8 mouse cellular contexts compared by ENCODE assay signal in genomic region chr9:30921261-30922103, GRCm38 (mm10). TPM values are rescaled to one million over a fixed set of nuclear protein-coding genes. Genes with fewer than 3 reads are reported as not detected.
DNase-seq lines count a peak whose midpoint lies in the region; ATAC-seq and TF ChIP-seq lines count a peak whose summit lies in the region.

No protein-coding gene starts in this region.

- 0 out of 2 replicates have a peak overlapping the region, but pooled peaks have one; percentile 18 for H3K27ac ChIP-seq in kidney, embryonic 16.5 days (ENCODE audit: low read length)
- H3K27ac ChIP-seq in embryonic facial prominence, embryonic 13.5 days = no peak overlapping the region; the same call in 1 of the 2 replicates
- no peak overlapping the region for H3K27ac ChIP-seq in hindbrain, embryonic 14.5 days
- 0 out of 2 replicates have a peak overlapping the region, but pooled peaks have one; percentile 38 for H3K27ac ChIP-seq in midbrain, postnatal 0 days (ENCODE audit: low read depth, low read length)

- H3K4me3 ChIP-seq in kidney, embryonic 16.5 days (ENCODE audit: low read length) = peak overlapping the region; percentile 66
- peak overlapping the region; percentile 64 for H3K4me3 ChIP-seq in embryonic facial prominence, embryonic 13.5 days
- H3K4me3 ChIP-seq in hindbrain, embryonic 14.5 days (replicated peaks; ENCODE audit: low read length) = peak overlapping the region; percentile 54
- H3K4me3 ChIP-seq in midbrain, postnatal 0 days (ENCODE audit: low read depth, low read length) = peak overlapping the region; percentile 63

- peak overlapping the region; percentile 67 for H3K9ac ChIP-seq in kidney, embryonic 16.5 days (replicated peaks; ENCODE audit: low read length)
- peak overlapping the region; percentile 74 for H3K9ac ChIP-seq in embryonic facial prominence, embryonic 13.5 days
- H3K9ac ChIP-seq in hindbrain, embryonic 14.5 days = peak overlapping the region; percentile 60
- peak overlapping the region; percentile 71 for H3K9ac ChIP-seq in midbrain, postnatal 0 days (replicated peaks; ENCODE audit: low read length, poor library complexity, severe bottlenecking)

- H3K4me1 ChIP-seq in kidney, embryonic 16.5 days (ENCODE audit: insufficient read depth, low read length) = peaks cover 13% of the 10 kb centered on the region; the same call in 1 of the 2 replicates
- peaks cover 35% of the 10 kb centered on the region for H3K4me1 ChIP-seq in embryonic facial prominence, embryonic 13.5 days
- H3K4me1 ChIP-seq in hindbrain, embryonic 14.5 days (replicated peaks; ENCODE audit: control insufficient read depth, insufficient read depth, low read length) = peaks cover 9% of the 10 kb centered on the region; the same call in 1 of the 2 replicates
- H3K4me1 ChIP-seq in midbrain, postnatal 0 days (ENCODE audit: insufficient read depth, low read length) = no peaks in the 10 kb centered on the region

- WGBS in kidney, embryonic 16.5 days = 3% methylated on average over 56 of the region's 56 CpGs
- 3% methylated on average over 56 of the region's 56 CpGs for WGBS in embryonic facial prominence, embryonic 13.5 days
- 4% methylated on average over 56 of the region's 56 CpGs for WGBS in hindbrain, embryonic 14.5 days
- WGBS in midbrain, postnatal 0 days = 5% methylated on average over 56 of the region's 56 CpGs

- H3K27me3 ChIP-seq in kidney, embryonic 16.5 days (ENCODE audit: insufficient read depth, low read length) = peaks cover 29% of the 10 kb centered on the region
- peaks cover 32% of the 10 kb centered on the region for H3K27me3 ChIP-seq in embryonic facial prominence, embryonic 13.5 days
- H3K27me3 ChIP-seq in hindbrain, embryonic 14.5 days (ENCODE audit: control insufficient read depth, insufficient read depth, low read length) = peaks cover 22% of the 10 kb centered on the region
- no peaks in the 10 kb centered on the region for H3K27me3 ChIP-seq in midbrain, postnatal 0 days (ENCODE audit: insufficient read depth, low read length)

- TF ChIP-seq CTCF in midbrain, postnatal 0 days (IDR thresholded peaks at IDR 0.05) = no peak

- peak; percentile 25 for ATAC-seq in kidney, embryonic 16.5 days (ENCODE audit: low FRiP score, low TSS enrichment)
- ATAC-seq in embryonic facial prominence, embryonic 13.5 days (ENCODE audit: insufficient number of reproducible peaks, insufficient read depth, low FRiP score, low TSS enrichment, low read depth) = 0 out of 2 replicates have a peak, but pooled peaks have one; percentile 16
- peak; percentile 37; the same call in 1 of the 2 replicates for ATAC-seq in hindbrain, embryonic 14.5 days (ENCODE audit: low FRiP score)
- peak; percentile 57; the same call in 1 of the 2 replicates for ATAC-seq in midbrain, postnatal 0 days (ENCODE audit: low FRiP score)

- DNase-seq in kidney, adult 9 months = no peak
- DNase-seq in hindbrain, embryonic 14.5 days (ENCODE audit: low spot score) = peak; percentile 47
- DNase-seq in midbrain, postnatal 0 days (ENCODE audit: low spot score) = no peak
- no peak for DNase-seq in right cerebral cortex, adult 18-20 months
- no peak for DNase-seq in right cerebral cortex, postnatal 25 days
- DNase-seq in layer of hippocampus, adult 9-11 months = no peak

- H3K36me3 ChIP-seq in kidney, embryonic 16.5 days (ENCODE audit: insufficient read depth, low read length) = no peaks in the 10 kb centered on the region
- H3K36me3 ChIP-seq in embryonic facial prominence, embryonic 13.5 days = no peaks in the 10 kb centered on the region
- no peaks in the 10 kb centered on the region for H3K36me3 ChIP-seq in hindbrain, embryonic 14.5 days (replicated peaks; ENCODE audit: control insufficient read depth, insufficient read depth)
- no peaks in the 10 kb centered on the region for H3K36me3 ChIP-seq in midbrain, postnatal 0 days (ENCODE audit: insufficient read depth, low read length)

- peak overlapping the region; percentile 97 for H3K4me2 ChIP-seq in kidney, embryonic 16.5 days (replicated peaks; ENCODE audit: low read depth, low read length)
- peak overlapping the region; percentile 97 for H3K4me2 ChIP-seq in embryonic facial prominence, embryonic 13.5 days
- H3K4me2 ChIP-seq in hindbrain, embryonic 14.5 days (replicated peaks) = peak overlapping the region; percentile 91
- H3K4me2 ChIP-seq in midbrain, postnatal 0 days (ENCODE audit: low read depth, low read length, poor library complexity, severe bottlenecking) = peak overlapping the region; percentile 87

- no peaks in the 10 kb centered on the region for H3K9me3 ChIP-seq in kidney, embryonic 16.5 days (ENCODE audit: low read length)
- H3K9me3 ChIP-seq in embryonic facial prominence, embryonic 13.5 days = no peaks in the 10 kb centered on the region
- H3K9me3 ChIP-seq in hindbrain, embryonic 14.5 days (ENCODE audit: control insufficient read depth, low read length) = no peaks in the 10 kb centered on the region
- H3K9me3 ChIP-seq in midbrain, postnatal 0 days (ENCODE audit: low read length) = no peaks in the 10 kb centered on the region

RNA-seq across cellular contexts. Expression of gene Adamts15, which starts 0.8 kb away (rescaled TPM):
- 9.2 and 9.8 TPM in 2 replicates for polyA plus RNA-seq in kidney, embryonic 16.5 days (2015; fragmentation: Nextera tagmentation; extraction: Ambion mirVana)
- polyA plus RNA-seq in embryonic facial prominence, embryonic 13.5 days (2015; fragmentation: Nextera tagmentation; extraction: Ambion mirVana) = 12.1 and 13.2 TPM in 2 replicates
- 4.6 and 4.8 TPM in 2 replicates for polyA plus RNA-seq in hindbrain, embryonic 14.5 days (2014; fragmentation: Nextera tagmentation; extraction: Ambion mirVana)
- total RNA-seq in midbrain, postnatal 0 days (2014; rRNA removed) = 18.3 and 19.3 TPM in 2 replicates
- 4.7 and 5.9 TPM in 2 replicates for polyA plus RNA-seq in midbrain, postnatal 0 days (2015; fragmentation: Nextera tagmentation; extraction: Ambion mirVana)

RNA-seq across cellular contexts. Expression of gene Adamts8, which starts 20.9 kb away (rescaled TPM):
- polyA plus RNA-seq in kidney, embryonic 16.5 days (2015; fragmentation: Nextera tagmentation; extraction: Ambion mirVana) = 0.59 and 0.76 TPM in 2 replicates
- 1.8 and 2.0 TPM in 2 replicates for polyA plus RNA-seq in embryonic facial prominence, embryonic 13.5 days (2015; fragmentation: Nextera tagmentation; extraction: Ambion mirVana)
- polyA plus RNA-seq in hindbrain, embryonic 14.5 days (2014; fragmentation: Nextera tagmentation; extraction: Ambion mirVana) = 2.0 and 3.0 TPM in 2 replicates
- total RNA-seq in midbrain, postnatal 0 days (2014; rRNA removed) = 2.9 and 3.0 TPM in 2 replicates
- 1.2 and 1.9 TPM in 2 replicates for polyA plus RNA-seq in midbrain, postnatal 0 days (2015; fragmentation: Nextera tagmentation; extraction: Ambion mirVana)

Comparison
In these comparisons a context has a peak if more than half of its experiments do, and no peak if none do; other contexts are left out.
1. H3K27ac ChIP-seq: peak in kidney, embryonic 16.5 days (single experiment) and midbrain, postnatal 0 days (single experiment); none in embryonic facial prominence, embryonic 13.5 days (single experiment) and hindbrain, embryonic 14.5 days (single experiment).
2. Peak in every context shown above with its lines, with median percentiles within 50 percentile points of each other: ATAC-seq, H3K4me2 ChIP-seq, H3K4me3 ChIP-seq and H3K9ac ChIP-seq.